Mouse (Mus musculus): ENCODE measurements at regions not wholly inside any gene's neighbourhood (a gene's known extent, or its start where the extent isn't known, plus 50 kb on each side); places are given as distances from the start of the nearest gene placed in this dataset.

- no peak for ATAC-seq (replicated peaks; ENCODE audit: low FRiP score, poor library complexity, severe bottlenecking)
Observed at GRCm38 (mm10) chr3:115495692-115496091, 219.2 kb downstream of the S1pr1 start.

- no peak for ATAC-seq (replicated peaks; ENCODE audit: low FRiP score, poor library complexity, severe bottlenecking)
Observed at GRCm38 (mm10) chr3:115468980-115469379, 245.9 kb downstream of the S1pr1 start.

- ATAC-seq (replicated peaks; ENCODE audit: low FRiP score, poor library complexity, severe bottlenecking), result no peak
Observed at GRCm38 (mm10) chr3:115467850-115468249, 247.0 kb downstream of the S1pr1 start.

GRCm38 (mm10) chr3:115462623-115463022 is 252.2 kb downstream of the S1pr1 start:
- ATAC-seq (replicated peaks; ENCODE audit: low FRiP score, poor library complexity, severe bottlenecking), result no peak
